Mouse (Mus musculus) G1E-ER4 (cell line): ENCODE data around the gene Add3. TPM values are rescaled to one million over a fixed set of nuclear protein-coding genes. Genes with fewer than 3 reads are reported as not detected.

ENCODE experiments used
- GATA1 ChIP-seq: IDR thresholded peaks from one replicate; pipeline ENCODE4 v1.8.0; 2012; ENCODE audit warnings: low read length, inconsistent platforms
- polyA plus RNA-seq: library from polyadenylated mRNA; stranded (reverse); fragments of >175 nt; gene quantifications from 2 replicates; pipeline ENCODE4 v1.2.3, GENCODE M21; 2012

Gene Add3
- polyA plus RNA-seq, 1 experiment, result 11.8 TPM

DNA sequence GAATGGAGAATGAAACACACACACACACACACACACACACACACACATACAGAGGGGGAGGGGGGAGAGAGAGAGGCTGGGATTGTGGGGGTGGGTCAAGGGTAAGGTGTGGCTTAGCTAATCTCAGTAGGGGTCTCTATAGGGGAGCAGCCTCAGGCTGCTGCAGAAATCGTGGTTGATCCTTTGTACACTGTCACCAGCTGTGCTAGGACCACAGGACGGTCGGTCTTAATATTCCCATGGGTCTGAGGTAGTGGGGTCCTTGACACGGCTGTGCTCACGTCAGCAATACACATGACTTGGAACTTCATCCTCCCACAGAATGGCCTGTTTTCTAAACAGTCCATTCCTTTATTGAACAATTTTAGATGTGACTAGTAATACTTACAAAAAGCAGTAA lies 35.3 kb downstream of the Add3 start:
- TF ChIP-seq GATA1, result no peak

DNA sequence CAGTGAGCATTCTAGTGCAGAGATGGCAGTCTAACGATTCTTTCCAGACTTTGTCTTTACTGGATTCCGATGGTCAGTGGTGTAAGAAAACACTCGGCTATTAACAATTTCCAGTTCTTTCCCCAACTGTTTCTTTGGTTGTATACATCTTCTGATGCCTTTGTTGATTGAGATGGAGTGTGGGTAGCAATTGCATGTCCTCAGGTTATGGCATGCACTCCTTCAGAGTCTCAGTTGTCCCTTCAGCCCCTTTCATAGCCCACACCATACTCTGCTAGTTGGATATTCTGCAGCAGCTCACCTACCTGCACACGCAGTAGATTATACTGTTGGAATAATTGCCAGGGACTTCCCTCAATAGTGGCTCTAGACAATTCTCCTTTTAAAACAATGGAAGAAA lies 36.3 kb downstream of the Add3 start:
- TF ChIP-seq GATA1, result no peak

DNA sequence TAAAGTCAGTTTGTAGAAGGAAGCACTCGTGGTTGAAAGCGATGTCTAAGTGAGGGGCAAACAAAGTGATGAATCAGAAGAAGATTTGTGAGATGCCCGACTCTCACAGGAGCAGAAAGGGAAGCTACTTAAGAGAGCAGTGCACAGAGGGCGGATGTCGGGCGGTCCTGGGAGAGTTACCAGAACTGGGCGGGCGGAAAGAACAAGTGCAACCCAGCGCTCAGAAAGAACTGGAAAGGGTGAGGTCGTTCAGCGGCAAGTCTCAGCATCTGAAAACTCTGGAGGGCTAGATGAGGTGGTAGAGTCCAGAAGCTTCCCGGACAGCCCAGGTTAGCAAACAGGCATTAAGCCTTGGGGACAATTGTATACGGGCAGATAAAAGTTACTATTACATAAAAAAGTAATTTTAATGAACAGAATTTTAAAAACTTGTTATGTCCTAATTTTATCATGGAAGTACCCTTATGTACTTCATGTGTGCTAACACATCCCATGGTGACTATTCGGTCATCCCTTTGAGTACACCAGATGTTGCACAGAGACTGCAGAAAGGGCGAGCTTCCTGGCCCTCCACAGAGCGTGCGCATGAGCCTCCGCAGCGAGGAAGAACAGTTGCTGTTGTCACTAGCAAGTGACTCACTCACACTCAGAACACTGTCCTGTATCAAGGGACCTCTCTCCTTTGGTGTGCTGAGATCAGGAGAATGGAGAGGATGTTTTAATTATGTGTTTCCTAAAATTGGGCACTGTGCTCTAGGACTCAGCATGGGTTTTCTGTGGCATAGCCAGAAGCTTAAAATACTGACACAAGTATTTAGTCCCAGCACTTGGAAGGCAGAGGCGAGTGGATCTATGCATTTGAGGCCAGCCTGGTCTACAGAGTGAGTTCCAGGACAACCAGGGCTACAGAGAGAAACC lies 38.6 kb downstream of the Add3 start:
- no peak for TF ChIP-seq GATA1

DNA sequence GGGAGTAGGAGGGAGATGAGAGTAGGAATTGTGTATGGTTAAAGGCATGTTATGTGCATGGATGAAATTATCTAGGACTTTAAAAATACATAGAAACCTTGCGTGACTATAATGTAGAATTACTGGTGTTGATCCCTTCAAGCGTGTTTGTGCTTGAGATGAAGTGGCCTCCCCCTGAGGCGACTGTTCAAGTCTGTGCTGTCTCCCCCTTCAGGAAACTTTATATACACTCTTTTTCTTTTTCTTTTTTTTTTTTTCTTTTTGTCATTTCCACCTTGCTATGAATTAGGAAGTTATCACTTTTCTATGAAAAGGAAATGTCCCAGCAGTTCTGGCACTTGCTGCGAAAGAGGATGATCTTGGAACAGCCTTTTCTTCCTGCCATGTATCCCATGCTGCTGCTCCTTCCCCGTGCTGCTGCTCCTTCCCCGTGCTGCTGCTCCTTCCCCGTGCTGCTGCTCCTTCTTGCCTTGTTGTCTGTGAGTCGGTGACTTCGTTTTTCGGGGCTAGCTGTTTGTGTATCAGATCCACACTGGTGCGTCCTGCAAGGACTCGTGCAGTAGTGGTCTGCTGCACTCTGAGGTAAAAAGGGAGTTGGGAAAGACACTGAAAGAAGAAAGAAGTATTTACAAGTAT lies 40.0 kb downstream of the Add3 start:
- no peak for TF ChIP-seq GATA1

DNA sequence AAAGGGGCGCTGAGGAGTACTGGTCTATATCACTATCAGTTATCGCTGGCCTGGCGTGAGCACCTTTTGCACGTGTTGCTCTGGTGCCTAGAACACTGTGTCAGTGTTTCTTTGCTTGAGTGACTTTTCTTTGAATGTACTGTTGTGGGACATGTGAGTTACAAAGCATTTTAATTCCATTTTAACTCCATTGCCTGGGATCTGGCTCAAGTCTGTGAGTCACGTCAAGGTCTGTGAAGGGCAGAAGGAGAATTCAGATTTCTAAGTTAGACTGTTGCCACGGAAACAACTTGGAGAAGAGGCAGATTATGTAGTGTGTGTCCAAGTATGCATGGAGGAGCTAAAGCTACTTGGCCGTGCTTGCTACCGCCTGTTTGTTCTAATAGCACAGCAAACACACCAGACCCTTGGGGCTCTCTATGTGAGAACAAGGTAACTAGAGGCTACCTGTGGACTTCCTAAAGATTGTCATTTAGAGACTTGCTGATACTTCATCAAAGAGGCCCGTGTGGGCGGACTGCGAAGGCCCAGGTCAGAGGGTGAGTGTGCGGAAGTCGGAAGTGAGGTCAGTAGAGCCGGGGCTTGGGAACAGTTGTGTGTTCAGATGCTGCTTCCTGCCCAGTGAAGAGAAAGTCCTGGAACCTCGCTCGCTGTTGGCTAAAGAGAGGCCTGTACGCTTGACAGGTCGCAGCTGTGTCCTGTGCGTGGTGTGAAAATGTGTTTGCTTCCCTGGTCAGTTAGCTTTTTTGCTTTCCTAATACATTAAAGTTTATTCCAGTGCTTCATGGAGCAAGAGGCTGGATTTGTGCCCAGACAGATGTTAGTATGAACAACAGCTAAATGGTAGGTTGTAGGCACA lies 41.0 kb downstream of the Add3 start:
- no peak for TF ChIP-seq GATA1

DNA sequence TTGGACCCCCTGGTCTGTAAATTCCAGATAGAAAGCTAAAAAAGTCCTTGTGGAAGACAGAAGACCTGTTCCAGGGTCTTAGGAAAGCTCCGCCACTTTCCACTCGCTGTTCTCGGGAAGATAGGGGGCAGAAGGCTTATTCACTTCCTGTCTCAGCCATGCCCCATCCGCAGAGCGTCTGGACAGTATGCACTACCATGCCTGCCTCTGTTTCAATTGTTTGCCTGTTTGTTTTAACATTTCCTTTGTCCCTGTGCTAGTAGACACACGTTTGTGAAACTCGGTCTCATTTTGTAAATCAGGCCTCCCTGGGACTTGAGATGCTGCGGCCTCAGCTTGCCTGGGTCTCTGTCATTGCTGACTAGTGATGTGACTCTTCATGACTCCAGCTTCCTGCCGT lies 43.4 kb downstream of the Add3 start:
- no peak for TF ChIP-seq GATA1

DNA sequence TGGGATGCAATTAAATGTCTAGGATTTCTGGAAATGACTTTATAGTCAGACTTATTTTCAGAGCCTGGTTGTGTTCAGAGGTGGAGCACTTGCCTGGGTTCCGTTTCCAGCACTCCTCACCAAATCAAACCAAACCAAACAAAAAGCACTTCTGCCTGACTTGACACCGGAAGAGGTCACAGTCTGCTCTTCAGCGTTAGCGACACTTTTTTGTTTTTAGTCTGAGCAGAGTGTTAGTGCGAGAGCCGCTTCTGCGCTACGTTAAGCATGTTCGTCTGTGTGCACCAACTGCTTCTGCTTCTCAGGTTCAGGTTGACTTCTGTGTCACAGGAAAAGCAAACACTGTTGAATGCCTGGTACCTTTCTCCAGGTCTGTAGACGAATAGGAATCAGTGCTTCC lies 44.0 kb downstream of the Add3 start:
- no peak for TF ChIP-seq GATA1

DNA sequence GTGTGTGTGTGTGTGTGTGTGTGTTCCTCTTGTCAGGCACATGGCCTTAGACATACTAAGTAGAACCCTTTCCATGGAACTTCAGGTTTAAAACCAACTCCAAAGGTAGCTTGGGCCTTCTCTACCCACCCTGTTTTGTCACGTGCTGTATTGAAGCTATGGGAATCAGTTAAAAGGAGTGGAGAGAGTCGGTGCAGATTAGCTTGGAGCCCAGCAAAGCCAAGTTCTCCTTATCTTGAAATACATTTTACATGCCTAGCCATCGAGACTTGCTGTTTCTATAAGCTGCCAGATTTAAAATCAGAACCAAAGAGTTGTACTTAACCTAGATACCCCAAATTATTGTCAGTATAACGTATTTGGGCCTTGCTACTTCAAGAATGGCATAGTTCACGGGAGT lies 44.7 kb downstream of the Add3 start:
- TF ChIP-seq GATA1, result no peak

DNA sequence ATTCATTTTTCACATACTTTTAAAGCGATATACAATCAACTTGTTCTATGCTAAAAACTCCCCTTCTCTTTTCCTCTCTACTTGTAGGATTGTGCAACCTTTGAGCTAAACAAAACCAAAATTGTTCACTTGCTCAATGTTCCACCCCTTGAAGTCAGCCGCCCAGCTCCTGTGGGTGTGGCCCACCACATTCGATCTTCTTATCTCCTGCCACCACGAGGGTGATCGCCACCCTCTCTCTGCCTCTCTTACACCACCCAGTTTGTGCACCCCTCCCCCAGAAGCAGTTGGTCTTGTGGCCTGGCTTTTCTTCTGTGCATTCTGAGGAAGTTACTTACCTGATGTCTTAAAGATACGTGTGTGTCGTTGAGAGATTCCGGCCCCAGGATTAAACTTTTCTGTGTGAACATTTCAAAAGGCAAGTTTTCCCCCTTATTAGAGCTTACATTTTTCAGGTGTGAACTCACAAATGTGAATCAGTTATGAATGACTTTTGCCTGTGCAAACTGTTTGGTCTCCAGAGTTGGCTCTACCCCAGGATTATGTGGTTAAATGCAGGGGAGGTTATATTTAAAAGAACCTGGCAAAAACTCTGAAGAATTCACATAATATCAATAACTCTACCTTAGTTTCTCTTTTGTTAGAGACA lies 45.4 kb downstream of the Add3 start:
- TF ChIP-seq GATA1, result peak; percentile 83

DNA sequence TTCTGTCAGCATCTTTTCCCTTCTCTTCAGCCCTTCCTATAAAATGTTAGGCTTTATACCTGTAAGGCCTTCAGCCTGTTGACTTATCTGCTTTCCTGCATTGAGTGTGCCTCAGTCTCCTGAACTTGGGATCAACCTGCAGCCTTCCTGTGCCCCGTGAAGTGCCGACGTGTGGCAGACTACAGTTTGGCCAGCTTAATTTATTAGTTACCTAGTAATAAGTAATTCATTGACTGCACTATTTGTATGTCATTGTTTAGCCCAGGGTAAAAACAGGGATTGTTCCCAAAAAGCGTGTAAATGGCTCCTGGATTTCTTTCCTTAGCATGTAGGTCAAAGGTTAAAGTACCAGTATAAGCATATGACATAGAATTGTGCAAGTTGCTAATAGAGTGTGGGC lies 46.2 kb downstream of the Add3 start:
- no peak for TF ChIP-seq GATA1

DNA sequence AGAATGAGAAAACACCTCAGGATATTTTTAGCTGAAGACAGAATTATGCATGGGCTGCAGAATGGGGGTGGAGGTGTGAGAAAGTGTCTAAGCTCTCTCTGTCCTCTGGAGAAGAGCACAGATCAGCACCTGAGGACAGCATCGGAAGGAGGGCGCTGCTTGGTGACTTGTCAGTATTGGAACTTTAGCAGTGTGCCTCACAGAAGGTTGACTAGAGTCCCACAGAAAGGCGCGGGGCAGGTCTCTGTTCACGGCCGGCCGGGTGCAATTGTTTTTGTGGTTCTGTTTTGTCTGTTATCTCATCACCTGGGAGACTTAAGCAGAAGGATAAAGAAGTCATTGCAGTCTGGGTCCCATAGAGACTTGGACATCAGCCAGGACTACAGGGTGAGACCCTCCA lies 47.3 kb downstream of the Add3 start:
- no peak for TF ChIP-seq GATA1

DNA sequence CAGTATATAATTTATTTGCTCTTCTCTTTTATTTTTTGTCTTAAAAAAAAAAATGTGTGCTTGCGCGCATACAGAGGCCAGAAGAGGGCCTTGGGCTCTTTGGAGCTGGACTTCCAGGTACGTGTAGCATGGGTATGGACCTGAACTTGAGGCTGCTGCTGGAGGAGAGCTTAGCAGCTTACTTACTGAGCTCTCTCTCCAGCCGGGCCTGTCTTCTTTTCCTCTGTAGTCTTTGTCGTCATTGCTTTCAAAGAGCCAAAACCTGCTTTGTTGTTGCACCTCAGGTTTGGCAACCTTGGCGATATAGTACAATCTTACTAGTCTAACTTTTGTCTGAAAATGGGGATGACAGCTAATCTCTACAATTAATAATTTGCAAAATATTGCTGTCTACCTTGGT lies 47.9 kb downstream of the Add3 start:
- TF ChIP-seq GATA1, result no peak

DNA sequence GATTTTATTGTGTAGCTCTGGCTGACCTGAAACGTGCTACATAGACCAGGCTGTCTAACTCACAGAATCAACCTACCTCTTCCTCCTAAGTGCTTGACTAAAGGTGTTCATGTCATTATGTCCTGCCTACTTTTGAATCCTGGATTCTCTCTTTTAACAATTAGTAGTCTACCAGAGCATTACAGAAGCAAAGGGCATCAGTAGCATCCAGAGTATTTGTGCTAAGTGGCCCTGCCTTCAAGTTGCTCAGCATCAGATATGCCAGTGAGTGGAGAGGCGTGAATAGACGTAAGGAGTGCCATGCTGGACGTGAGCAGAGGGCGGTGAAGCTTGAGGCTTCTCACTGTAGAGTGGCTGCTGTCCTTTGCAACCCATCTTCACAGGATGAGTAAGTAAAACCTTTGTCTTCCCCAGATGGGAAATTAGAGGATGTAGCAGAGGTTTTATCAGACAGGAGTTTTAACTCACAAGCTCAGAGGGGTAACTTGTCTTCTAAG lies 48.5 kb downstream of the Add3 start:
- no peak for TF ChIP-seq GATA1

DNA sequence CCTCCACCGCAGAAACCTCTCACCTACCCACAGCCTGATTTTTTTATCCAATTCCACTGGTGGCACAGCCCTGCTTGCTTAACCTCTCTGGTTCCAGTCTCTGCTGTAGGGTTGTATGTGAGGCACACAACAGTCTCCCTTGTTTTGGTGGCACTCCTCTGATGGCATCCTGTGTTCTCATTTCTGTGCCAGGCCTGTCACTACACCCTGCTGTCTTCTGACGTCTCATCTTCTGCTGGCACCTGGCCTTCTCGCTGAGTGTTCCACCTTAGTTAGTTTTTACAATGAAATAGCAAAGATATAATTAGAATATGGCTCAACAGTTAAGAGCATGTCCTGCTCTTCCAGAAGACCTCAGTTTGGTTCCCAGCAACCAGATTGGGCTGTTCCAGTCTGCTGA lies 49.5 kb downstream of the Add3 start:
- TF ChIP-seq GATA1, result no peak

DNA sequence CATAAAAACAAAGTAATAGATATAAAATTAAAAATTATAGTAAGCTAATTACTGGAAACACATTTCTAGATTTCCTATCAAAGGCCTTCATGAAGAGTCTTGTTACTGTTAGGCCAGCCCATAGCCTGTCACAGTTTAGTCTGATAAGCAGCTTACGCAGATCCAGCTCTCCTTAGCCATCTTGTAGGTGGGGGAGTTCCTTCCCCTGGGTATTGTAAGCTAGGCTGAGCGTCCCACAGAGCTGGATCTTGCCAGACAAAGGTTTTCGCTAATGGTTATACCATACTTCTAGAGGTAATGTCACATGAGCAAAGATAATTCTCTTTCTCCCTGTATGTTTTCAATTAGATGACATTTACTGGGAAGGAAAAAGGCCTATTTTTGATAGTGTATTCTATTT lies 50.0 kb downstream of the Add3 start:
- no peak for TF ChIP-seq GATA1
